ENCODE assay signal across 24 mouse cellular contexts in the genomic region with DNA sequence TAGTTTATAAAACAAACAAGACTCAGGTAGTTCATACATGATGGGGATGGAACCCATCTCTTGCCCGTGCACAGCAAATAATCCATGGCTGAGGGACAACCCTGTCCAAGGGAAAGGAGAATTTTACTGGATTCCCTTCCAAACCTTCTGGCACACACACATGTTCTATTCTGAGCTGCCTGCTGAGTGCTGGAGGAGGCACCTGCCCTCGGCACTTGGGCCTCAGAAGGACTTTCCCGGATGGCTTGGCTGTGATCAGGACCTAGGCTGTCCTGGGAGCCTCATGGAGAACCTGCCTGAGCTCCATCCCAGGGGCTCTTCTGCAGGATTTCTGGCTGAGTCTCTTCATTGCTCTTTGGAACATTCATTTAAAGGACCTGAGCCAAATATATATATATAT. TPM values are rescaled to one million over a fixed set of nuclear protein-coding genes. Genes with fewer than 3 reads are reported as not detected.
A peak's percentile ranks its signal among the peaks of the same experiment; 100 is the strongest.
DNase-seq lines count a peak whose midpoint lies in the region; ATAC-seq lines count a peak whose summit lies in the region.
"Had no signal": no experiment of that assay in that cellular context is flagged by ENCODE, and none has a peak within 500 bp of the region (broad histone marks: within the 10 kb centered on the region; RNA-seq: fewer than 3 reads in every experiment).

No protein-coding gene starts in this region.

- no peak for ATAC-seq in embryonic facial prominence, embryonic 14.5 days (ENCODE audit: low read depth)
- ATAC-seq in heart, embryonic 16.5 days (replicated peaks; ENCODE audit: extremely low read depth, insufficient read depth, low FRiP score): no peak
- ATAC-seq in limb, embryonic 13.5 days (ENCODE audit: low FRiP score, low read depth): no peak
- ATAC-seq: hindbrain, embryonic 16.5 days; intestine, embryonic 15.5 days; Patski had no signal

- no peak overlapping the region; the same call in 1 of the 2 replicates for H3K9ac ChIP-seq in embryonic facial prominence, embryonic 14.5 days (ENCODE audit: low read depth, low read length)
- no peak overlapping the region for H3K9ac ChIP-seq in heart, embryonic 16.5 days (ENCODE audit: low read length)
- H3K9ac ChIP-seq in limb, embryonic 13.5 days: no peak overlapping the region
- H3K9ac ChIP-seq: forebrain, embryonic 12.5 days; intestine, embryonic 15.5 days; liver, embryonic 13.5 days; midbrain, embryonic 12.5 days; neural tube, embryonic 15.5 days had no signal

- no peaks in the 10 kb centered on the region for H3K27me3 ChIP-seq in embryonic facial prominence, embryonic 14.5 days (replicated peaks; ENCODE audit: control insufficient read depth, insufficient read depth, low read length)
- H3K27me3 ChIP-seq in embryonic facial prominence, embryonic 10.5 days (replicated peaks; ENCODE audit: low read depth, poor library complexity, severe bottlenecking): no peaks in the 10 kb centered on the region
- no peaks in the 10 kb centered on the region for H3K27me3 ChIP-seq in heart, embryonic 16.5 days (ENCODE audit: control insufficient read depth, insufficient read depth, low read length)
- peaks cover 3% of the 10 kb centered on the region; the same call in 1 of the 2 replicates for H3K27me3 ChIP-seq in heart, embryonic 10.5 days (ENCODE audit: insufficient read depth, poor library complexity, severe bottlenecking)
- no peaks in the 10 kb centered on the region for H3K27me3 ChIP-seq in limb, embryonic 13.5 days
- H3K27me3 ChIP-seq: forebrain, embryonic 12.5 days; intestine, embryonic 15.5 days; liver, embryonic 13.5 days; midbrain, embryonic 12.5 days; neural tube, embryonic 15.5 days; Patski had no signal

- peak overlapping the region; percentile 44; the same call in 1 of the 2 replicates for H3K27ac ChIP-seq in embryonic facial prominence, embryonic 14.5 days (replicated peaks; ENCODE audit: low read depth, low read length)
- no peak overlapping the region for H3K27ac ChIP-seq in embryonic facial prominence, embryonic 10.5 days (replicated peaks)
- H3K27ac ChIP-seq in heart, embryonic 16.5 days (ENCODE audit: low read length): 0 out of 2 replicates have a peak overlapping the region, but pooled peaks have one; percentile 7
- no peak overlapping the region for H3K27ac ChIP-seq in heart, embryonic 10.5 days
- H3K27ac ChIP-seq in limb, embryonic 13.5 days: 0 out of 2 replicates have a peak overlapping the region, but pooled peaks have one; percentile 28
- H3K27ac ChIP-seq: forebrain, embryonic 12.5 days; hindbrain, embryonic 10.5 days; intestine, embryonic 15.5 days; liver, embryonic 13.5 days; midbrain, embryonic 12.5 days; neural tube, embryonic 15.5 days had no signal

- 54% methylated on average over 3 of the region's 3 CpGs for WGBS in embryonic facial prominence, embryonic 14.5 days
- 79% methylated on average over 3 of the region's 3 CpGs for WGBS in embryonic facial prominence, embryonic 10.5 days
- WGBS in heart, embryonic 16.5 days: 27% methylated on average over 3 of the region's 3 CpGs
- WGBS in heart, embryonic 10.5 days: 49% methylated on average over 3 of the region's 3 CpGs
- WGBS in limb, embryonic 13.5 days: 55% methylated on average over 3 of the region's 3 CpGs

- no peak overlapping the region for H3K4me2 ChIP-seq in embryonic facial prominence, embryonic 14.5 days (ENCODE audit: low read depth, low read length)
- H3K4me2 ChIP-seq in heart, embryonic 16.5 days (ENCODE audit: low read depth, low read length): no peak overlapping the region
- no peak overlapping the region for H3K4me2 ChIP-seq in limb, embryonic 13.5 days (replicated peaks)
- H3K4me2 ChIP-seq: forebrain, embryonic 12.5 days; intestine, embryonic 15.5 days; liver, embryonic 13.5 days; midbrain, embryonic 12.5 days; neural tube, embryonic 15.5 days had no signal

- DNase-seq in embryonic facial prominence, embryonic 14.5 days (ENCODE audit: low spot score): no peak
- no peak for DNase-seq in embryonic facial prominence, embryonic 10.5 days (ENCODE audit: low spot score)
- DNase-seq in heart, embryonic 10.5 days (ENCODE audit: low spot score): no peak
- DNase-seq in cerebellum, adult 9-11 months: peak; percentile 27
- no peak for DNase-seq in left cerebral cortex, adult 9 months (ENCODE audit: low spot score in 2 of 2)
- no peak for DNase-seq in embryo, embryonic 11 days
- DNase-seq: adrenal gland, adult 2 months; B cell, adult 2 months; kidney, postnatal 4 days; liver, embryonic 13.5 days; lung, adult 2 months; right cerebral cortex, postnatal 14 days; thymus, postnatal 14 days had no signal

- H3K9me3 ChIP-seq in embryonic facial prominence, embryonic 14.5 days (ENCODE audit: control insufficient read depth, low read length): no peaks in the 10 kb centered on the region
- H3K9me3 ChIP-seq in embryonic facial prominence, embryonic 10.5 days: no peaks in the 10 kb centered on the region
- H3K9me3 ChIP-seq in heart, embryonic 16.5 days (replicated peaks; ENCODE audit: control insufficient read depth, low read length): no peaks in the 10 kb centered on the region
- no peaks in the 10 kb centered on the region for H3K9me3 ChIP-seq in heart, embryonic 10.5 days
- H3K9me3 ChIP-seq in limb, embryonic 13.5 days: no peaks in the 10 kb centered on the region
- H3K9me3 ChIP-seq: forebrain, embryonic 12.5 days; G1E; hindbrain, embryonic 10.5 days; intestine, embryonic 15.5 days; liver, embryonic 13.5 days; midbrain, embryonic 12.5 days; neural tube, embryonic 15.5 days had no signal

- peaks cover 7% of the 10 kb centered on the region; the same call in 1 of the 2 replicates for H3K4me1 ChIP-seq in embryonic facial prominence, embryonic 14.5 days (ENCODE audit: control insufficient read depth, insufficient read depth, low read length)
- H3K4me1 ChIP-seq in embryonic facial prominence, embryonic 10.5 days: peaks cover 29% of the 10 kb centered on the region
- peaks cover 5% of the 10 kb centered on the region for H3K4me1 ChIP-seq in heart, embryonic 16.5 days (ENCODE audit: control insufficient read depth, insufficient read depth, low read length)
- H3K4me1 ChIP-seq in heart, embryonic 10.5 days: peaks cover 17% of the 10 kb centered on the region
- H3K4me1 ChIP-seq in limb, embryonic 13.5 days: peaks cover 35% of the 10 kb centered on the region
- H3K4me1 ChIP-seq: liver, embryonic 13.5 days had no signal

- no peaks in the 10 kb centered on the region for H3K36me3 ChIP-seq in embryonic facial prominence, embryonic 14.5 days (ENCODE audit: control insufficient read depth, insufficient read depth, low read length)
- no peaks in the 10 kb centered on the region for H3K36me3 ChIP-seq in embryonic facial prominence, embryonic 10.5 days (replicated peaks)
- no peaks in the 10 kb centered on the region for H3K36me3 ChIP-seq in heart, embryonic 16.5 days (ENCODE audit: control insufficient read depth, insufficient read depth)
- no peaks in the 10 kb centered on the region for H3K36me3 ChIP-seq in heart, embryonic 10.5 days
- H3K36me3 ChIP-seq in limb, embryonic 13.5 days: no peaks in the 10 kb centered on the region
- H3K36me3 ChIP-seq: forebrain, embryonic 12.5 days; G1E; hindbrain, embryonic 10.5 days; intestine, embryonic 15.5 days; liver, embryonic 13.5 days; midbrain, embryonic 12.5 days; neural tube, embryonic 15.5 days had no signal

- no peak overlapping the region for H3K4me3 ChIP-seq in embryonic facial prominence, embryonic 14.5 days (ENCODE audit: low read depth, low read length)
- no peak overlapping the region for H3K4me3 ChIP-seq in embryonic facial prominence, embryonic 10.5 days
- H3K4me3 ChIP-seq in heart, embryonic 16.5 days (ENCODE audit: low read length): no peak overlapping the region
- no peak overlapping the region for H3K4me3 ChIP-seq in heart, embryonic 10.5 days
- H3K4me3 ChIP-seq in limb, embryonic 13.5 days: no peak overlapping the region
- H3K4me3 ChIP-seq: erythroblast, embryonic 14.5 days; forebrain, embryonic 12.5 days; hindbrain, embryonic 10.5 days; intestine, embryonic 15.5 days; liver, embryonic 13.5 days; midbrain, embryonic 12.5 days; neural tube, embryonic 15.5 days had no signal

RNA-seq across cellular contexts. Expression of a gene that starts 45.3 kb away (rescaled TPM):
- 253 and 258 TPM in 2 replicates for polyA plus RNA-seq in embryonic facial prominence, embryonic 14.5 days (2014; fragmentation: Nextera tagmentation; extraction: Ambion mirVana)
- polyA plus RNA-seq in embryonic facial prominence, embryonic 10.5 days (2016; fragmentation: Nextera tagmentation; extraction: Ambion mirVana): 16.5 and 19.3 TPM in 2 replicates
- polyA plus RNA-seq in heart, embryonic 16.5 days (2015; fragmentation: Nextera tagmentation; extraction: Ambion mirVana): 71.2 and 73.7 TPM in 2 replicates
- polyA plus RNA-seq in heart, embryonic 10.5 days (2016; fragmentation: Nextera tagmentation; extraction: Ambion mirVana): 31.3 and 37.4 TPM in 2 replicates
- polyA plus RNA-seq in limb, embryonic 13.5 days (2015; fragmentation: Nextera tagmentation; extraction: Ambion mirVana): 128 and 133 TPM in 2 replicates

Comparison
In these comparisons a context has a peak if more than half of its experiments do, and no peak if none do; other contexts are left out.
1. H3K27ac ChIP-seq: peak in embryonic facial prominence, embryonic 14.5 days (single experiment), heart, embryonic 16.5 days (single experiment) and limb, embryonic 13.5 days (single experiment); none in embryonic facial prominence, embryonic 10.5 days (single experiment) and heart, embryonic 10.5 days (single experiment).